Mouse (Mus musculus) lung, postnatal 0 days (tissue): Measurements from ENCODE around the gene Plpp6. TPM values are rescaled to one million over a fixed set of nuclear protein-coding genes. Genes with fewer than 3 reads are reported as not detected.

Source experiments
- ATAC-seq: fragments of 200-750 bp; cut with Nextera tagmentation; 2 replicates; pipeline ENCODE4 v1.8.0; 2017; ENCODE audit warnings: moderate library complexity
- DNase-seq: peaks from one replicate; pipeline ENCODE4 v3.0.0-alpha.2; 2016; ENCODE audit warnings: low spot score
- H3K27ac ChIP-seq: fragments of 300-500 bp; sonication (generic); 2 replicates; pipeline ENCODE4 v1.5.1; 2014; ENCODE audit warnings: antibody characterized with exemption, mild to moderate bottlenecking, low read length, mixed read lengths
- H3K27me3 ChIP-seq: fragments of 300-500 bp; sonication (generic); replicated peaks from 2 replicates; pipeline ENCODE4 v1.6.1; 2014; ENCODE audit warnings: low read length, mixed read lengths; ENCODE audit not compliant: insufficient read depth
- H3K36me3 ChIP-seq: fragments of 300-500 bp; sonication (generic); 2 replicates; pipeline ENCODE4 v1.6.1; 2014; ENCODE audit warnings: low read length, mixed read lengths; ENCODE audit not compliant: insufficient read depth
- H3K4me1 ChIP-seq: fragments of 300-500 bp; sonication (generic); 2 replicates; pipeline ENCODE4 v1.6.1; 2014; ENCODE audit warnings: antibody characterized with exemption, low read depth, low read length, mixed read lengths; ENCODE audit not compliant: insufficient read depth
- H3K4me2 ChIP-seq: fragments of 300-500 bp; sonication (generic); replicated peaks from 2 replicates; pipeline ENCODE4 v1.6.1; 2014; ENCODE audit warnings: low read depth, mild to moderate bottlenecking, low read length, moderate library complexity, mixed read lengths
- H3K4me3 ChIP-seq: fragments of 300-500 bp; sonication (generic); 2 replicates; pipeline ENCODE4 v1.5.1; 2014; ENCODE audit warnings: low read depth, low read length
- H3K9ac ChIP-seq: fragments of 300-500 bp; sonication (generic); replicated peaks from 2 replicates; pipeline ENCODE4 v1.6.1; 2014; ENCODE audit warnings: low read depth, mild to moderate bottlenecking
- H3K9me3 ChIP-seq: fragments of 300-500 bp; sonication (generic); 2 replicates; pipeline ENCODE4 v1.6.1; 2016; ENCODE audit warnings: low read length, mixed read lengths
- CTCF ChIP-seq: IDR thresholded peaks from 2 replicates; pipeline ENCODE4 v1.5.1; 2016; ENCODE audit warnings: antibody characterized with exemption, mild to moderate bottlenecking
- EP300 ChIP-seq: IDR thresholded peaks from 2 replicates; pipeline ENCODE4 v1.6.1; 2016; ENCODE audit warnings: antibody characterized with exemption, mild to moderate bottlenecking, control low read depth
- WGBS: fragments of 180-500 bp; shearing (Covaris S2); extraction: QIAGEN DNeasy Blood & Tissue Kit; methylation state at CpG from one replicate; pipeline ENCODE4 v1.1.7; 2014; 5-methylcytosine and 5-hydroxymethylcytosine counted together
- polyA plus RNA-seq: library from polyadenylated mRNA; unstranded; fragments of >200 nt; fragmentation: Nextera tagmentation; extraction: Ambion mirVana; gene quantifications from 2 replicates; pipeline ENCODE4 v1.2.1, GENCODE M21; 2015

Plpp6 gene
- polyA plus RNA-seq, 1 experiment from 2014 or later = 9.9 TPM

GRCm38 (mm10) chr19:28927396-28927795 lies 36.4 kb upstream of the Plpp6 start:
- Histone ChIP-seq H3K4me3 (no peak overlapping the region), H3K36me3 (no peaks in the 10 kb centered on the region), H3K4me1 (no peaks in the 10 kb centered on the region), H3K27ac (no peak overlapping the region), H3K9me3 (no peaks in the 10 kb centered on the region), H3K9ac (no peak overlapping the region), H3K4me2 (no peak overlapping the region), H3K27me3 (no peaks in the 10 kb centered on the region)
- ATAC-seq (no peak), DNase-seq (no peak)
- WGBS = 25% methylated on average over 4 of the region's 4 CpGs
- TF ChIP-seq CTCF (no peak), EP300 (no peak)

- H3K27me3 ChIP-seq = no peaks in the 10 kb centered on the region
- H3K9ac ChIP-seq = no peak overlapping the region
- TF ChIP-seq CTCF = peak; percentile 32
- TF ChIP-seq EP300 = no peak
- no peaks in the 10 kb centered on the region for H3K36me3 ChIP-seq
- no peak overlapping the region for H3K4me3 ChIP-seq
- no peak overlapping the region for H3K4me2 ChIP-seq
- H3K27ac ChIP-seq = no peak overlapping the region
- no peaks in the 10 kb centered on the region for H3K4me1 ChIP-seq
- ATAC-seq (no peak), DNase-seq (no peak)
- H3K9me3 ChIP-seq = no peaks in the 10 kb centered on the region
Measured at GRCm38 (mm10) chr19:28929034-28929433, 34.7 kb upstream of the Plpp6 start.

GRCm38 (mm10) chr19:28934897-28935296 lies 28.9 kb upstream of the Plpp6 start:
- H3K4me3 ChIP-seq = no peak overlapping the region
- H3K4me2 ChIP-seq = no peak overlapping the region
- no peaks in the 10 kb centered on the region for H3K9me3 ChIP-seq
- no peak for TF ChIP-seq CTCF
- no peak for TF ChIP-seq EP300
- H3K9ac ChIP-seq = no peak overlapping the region
- ATAC-seq = no peak
- no peaks in the 10 kb centered on the region for H3K27me3 ChIP-seq
- WGBS = 83% methylated on average over 3 of the region's 3 CpGs
- H3K4me1 ChIP-seq = no peaks in the 10 kb centered on the region
- no peak for DNase-seq
- no peak overlapping the region for H3K27ac ChIP-seq
- no peaks in the 10 kb centered on the region for H3K36me3 ChIP-seq

GRCm38 (mm10) chr19:28940135-28940874 lies 23.4 kb upstream of the Plpp6 start:
- no peaks in the 10 kb centered on the region for H3K9me3 ChIP-seq
- WGBS = 46% methylated on average over 9 of the region's 9 CpGs
- no peaks in the 10 kb centered on the region for H3K27me3 ChIP-seq
- H3K27ac ChIP-seq = peak overlapping the region; percentile 66
- no peak overlapping the region for H3K4me2 ChIP-seq
- no peaks in the 10 kb centered on the region for H3K4me1 ChIP-seq
- no peaks in the 10 kb centered on the region for H3K36me3 ChIP-seq
- DNase-seq = peak; percentile 80
- ATAC-seq = peak; percentile 96
- no peak for TF ChIP-seq EP300
- no peak for TF ChIP-seq CTCF
- H3K9ac ChIP-seq = no peak overlapping the region
- no peak overlapping the region for H3K4me3 ChIP-seq

GRCm38 (mm10) chr19:28941271-28941670 lies 22.5 kb upstream of the Plpp6 start:
- no peaks in the 10 kb centered on the region for H3K4me1 ChIP-seq
- H3K4me3 ChIP-seq = no peak overlapping the region
- H3K4me2 ChIP-seq = no peak overlapping the region
- H3K36me3 ChIP-seq = no peaks in the 10 kb centered on the region
- no peak for TF ChIP-seq EP300
- no peak for TF ChIP-seq CTCF
- no peak overlapping the region for H3K9ac ChIP-seq
- H3K27ac ChIP-seq = peak overlapping the region; percentile 47
- 39% methylated on average over 4 of the region's 4 CpGs for WGBS
- H3K9me3 ChIP-seq = no peaks in the 10 kb centered on the region
- DNase-seq (peak; percentile 16), ATAC-seq (no peak)
- H3K27me3 ChIP-seq = no peaks in the 10 kb centered on the region

- no peak overlapping the region for H3K4me3 ChIP-seq
- no peaks in the 10 kb centered on the region for H3K9me3 ChIP-seq
- H3K27ac ChIP-seq = no peak overlapping the region
- H3K4me2 ChIP-seq = no peak overlapping the region
- H3K27me3 ChIP-seq = no peaks in the 10 kb centered on the region
- no peaks in the 10 kb centered on the region for H3K4me1 ChIP-seq
- TF ChIP-seq EP300 (no peak), CTCF (no peak)
- ATAC-seq = no peak
- no peak for DNase-seq
- no peak overlapping the region for H3K9ac ChIP-seq
- 22% methylated on average over 4 of the region's 4 CpGs for WGBS
- no peaks in the 10 kb centered on the region for H3K36me3 ChIP-seq
Measured at GRCm38 (mm10) chr19:28946782-28947181, 17.0 kb upstream of the Plpp6 start.

- TF ChIP-seq EP300 (no peak), CTCF (no peak)
- Histone ChIP-seq H3K27ac (no peak overlapping the region), H3K4me3 (no peak overlapping the region), H3K9ac (no peak overlapping the region), H3K36me3 (no peaks in the 10 kb centered on the region), H3K4me1 (no peaks in the 10 kb centered on the region), H3K4me2 (no peak overlapping the region), H3K9me3 (no peaks in the 10 kb centered on the region), H3K27me3 (no peaks in the 10 kb centered on the region)
- ATAC-seq (no peak), DNase-seq (no peak)
- 21% methylated on average over 2 of the region's 2 CpGs for WGBS
Measured at GRCm38 (mm10) chr19:28947311-28947710, 16.4 kb upstream of the Plpp6 start.
